Mouse (Mus musculus): Measurements from ENCODE around the gene Tm9sf4. TPM values are rescaled to one million over a fixed set of nuclear protein-coding genes. Genes with fewer than 3 reads are reported as not detected.

Gene Tm9sf4
- polyA plus RNA-seq, 1 experiment from 2014 or later = 84.3 TPM

- Histone ChIP-seq H3K4me3 (no peak overlapping the region), H3K27ac (no peak overlapping the region), H3K27me3 (ENCODE audit: low read depth, poor library complexity, severe bottlenecking) (no peaks in the 10 kb centered on the region), H3K36me3 (peaks cover 38% of the 10 kb centered on the region), H3K9me3 (replicated peaks) (no peaks in the 10 kb centered on the region), H3K4me1 (peaks cover 17% of the 10 kb centered on the region)
- DNase-seq (ENCODE audit: low spot score) = no peak
- WGBS = 42% methylated on average over 2 of the region's 2 CpGs
Observed at GRCm38 (mm10) chr2:153168134-153168820, 7.2 kb downstream of the Tm9sf4 start.

GRCm38 (mm10) chr2:153170490-153171224 lies 9.6 kb downstream of the Tm9sf4 start:
- Histone ChIP-seq H3K4me3 (no peak overlapping the region), H3K27ac (no peak overlapping the region), H3K36me3 (peaks cover 29% of the 10 kb centered on the region), H3K4me1 (peaks cover 17% of the 10 kb centered on the region), H3K27me3 (ENCODE audit: low read depth, poor library complexity, severe bottlenecking) (no peaks in the 10 kb centered on the region), H3K9me3 (replicated peaks) (no peaks in the 10 kb centered on the region)
- WGBS = 91% methylated on average over 9 of the region's 9 CpGs
- DNase-seq (ENCODE audit: low spot score) = no peak

- no peaks in the 10 kb centered on the region for H3K9me3 ChIP-seq (replicated peaks)
- no peak overlapping the region for H3K4me3 ChIP-seq
- H3K4me1 ChIP-seq = peaks cover 13% of the 10 kb centered on the region
- no peaks in the 10 kb centered on the region for H3K27me3 ChIP-seq (ENCODE audit: low read depth, poor library complexity, severe bottlenecking)
- DNase-seq (ENCODE audit: low spot score) = no peak
- H3K36me3 ChIP-seq = peaks cover 30% of the 10 kb centered on the region
- H3K27ac ChIP-seq = no peak overlapping the region
- WGBS = 90% methylated on average over 5 of the region's 5 CpGs
Observed at GRCm38 (mm10) chr2:153171966-153172365, 10.9 kb downstream of the Tm9sf4 start.

- H3K27ac ChIP-seq = no peak overlapping the region
- H3K4me1 ChIP-seq = no peaks in the 10 kb centered on the region
- no peaks in the 10 kb centered on the region for H3K27me3 ChIP-seq (ENCODE audit: low read depth, poor library complexity, severe bottlenecking)
- H3K9me3 ChIP-seq (replicated peaks) = no peaks in the 10 kb centered on the region
- no peak for DNase-seq (ENCODE audit: low spot score)
- WGBS = 80% methylated on average over 8 of the region's 8 CpGs
- peaks cover 43% of the 10 kb centered on the region for H3K36me3 ChIP-seq
- H3K4me3 ChIP-seq = no peak overlapping the region
Observed at GRCm38 (mm10) chr2:153175995-153176570, 15.0 kb downstream of the Tm9sf4 start.

- no peaks in the 10 kb centered on the region for H3K27me3 ChIP-seq (ENCODE audit: low read depth, poor library complexity, severe bottlenecking)
- no peak overlapping the region for H3K27ac ChIP-seq
- no peaks in the 10 kb centered on the region for H3K9me3 ChIP-seq (replicated peaks)
- H3K4me3 ChIP-seq = no peak overlapping the region
- H3K4me1 ChIP-seq = no peaks in the 10 kb centered on the region
- H3K36me3 ChIP-seq = peaks cover 46% of the 10 kb centered on the region
- no peak for DNase-seq (ENCODE audit: low spot score)
- 94% methylated on average over 3 of the region's 3 CpGs for WGBS
Observed at GRCm38 (mm10) chr2:153177188-153177587, 16.1 kb downstream of the Tm9sf4 start.

- no peaks in the 10 kb centered on the region for H3K4me1 ChIP-seq
- 89% methylated on average over 10 of the region's 10 CpGs for WGBS
- H3K9me3 ChIP-seq (replicated peaks) = no peaks in the 10 kb centered on the region
- H3K36me3 ChIP-seq = peaks cover 66% of the 10 kb centered on the region
- no peak overlapping the region for H3K4me3 ChIP-seq
- no peaks in the 10 kb centered on the region for H3K27me3 ChIP-seq (ENCODE audit: low read depth, poor library complexity, severe bottlenecking)
- no peak for DNase-seq (ENCODE audit: low spot score)
- H3K27ac ChIP-seq = no peak overlapping the region
Observed at GRCm38 (mm10) chr2:153179126-153179860, 18.2 kb downstream of the Tm9sf4 start.

- no peak for DNase-seq (ENCODE audit: low spot score)
- Histone ChIP-seq H3K9me3 (replicated peaks) (no peaks in the 10 kb centered on the region), H3K4me3 (no peak overlapping the region), H3K4me1 (no peaks in the 10 kb centered on the region), H3K27ac (no peak overlapping the region), H3K27me3 (ENCODE audit: low read depth, poor library complexity, severe bottlenecking) (no peaks in the 10 kb centered on the region), H3K36me3 (peaks cover 68% of the 10 kb centered on the region)
- WGBS = 91% methylated on average over 3 of the region's 3 CpGs
Observed at GRCm38 (mm10) chr2:153179961-153180360, 18.9 kb downstream of the Tm9sf4 start.

- Histone ChIP-seq H3K27ac (no peak overlapping the region), H3K4me1 (no peaks in the 10 kb centered on the region), H3K9me3 (replicated peaks) (no peaks in the 10 kb centered on the region), H3K36me3 (peaks cover 99% of the 10 kb centered on the region), H3K27me3 (ENCODE audit: low read depth, poor library complexity, severe bottlenecking) (no peaks in the 10 kb centered on the region), H3K4me3 (no peak overlapping the region)
- DNase-seq (ENCODE audit: low spot score) = no peak
- 86% methylated on average over 2 of the region's 2 CpGs for WGBS
Observed at GRCm38 (mm10) chr2:153186176-153186591, 25.1 kb downstream of the Tm9sf4 start.

GRCm38 (mm10) chr2:153187848-153188247 lies 26.7 kb downstream of the Tm9sf4 start:
- H3K27ac ChIP-seq = no peak overlapping the region
- DNase-seq (ENCODE audit: low spot score) = no peak
- peaks cover 100% of the 10 kb centered on the region for H3K36me3 ChIP-seq
- no peak overlapping the region for H3K4me3 ChIP-seq
- H3K4me1 ChIP-seq = no peaks in the 10 kb centered on the region
- H3K9me3 ChIP-seq (replicated peaks) = no peaks in the 10 kb centered on the region
- no peaks in the 10 kb centered on the region for H3K27me3 ChIP-seq (ENCODE audit: low read depth, poor library complexity, severe bottlenecking)
- WGBS = 92% methylated on average over 2 of the region's 2 CpGs

GRCm38 (mm10) chr2:153191242-153191641 lies 30.1 kb downstream of the Tm9sf4 start:
- H3K4me1 ChIP-seq = no peaks in the 10 kb centered on the region
- no peak overlapping the region for H3K27ac ChIP-seq
- H3K9me3 ChIP-seq (replicated peaks) = no peaks in the 10 kb centered on the region
- WGBS = 89% methylated on average over 2 of the region's 2 CpGs
- no peak overlapping the region for H3K4me3 ChIP-seq
- no peak for DNase-seq (ENCODE audit: low spot score)
- H3K36me3 ChIP-seq = peaks cover 97% of the 10 kb centered on the region
- no peaks in the 10 kb centered on the region for H3K27me3 ChIP-seq (ENCODE audit: low read depth, poor library complexity, severe bottlenecking)

GRCm38 (mm10) chr2:153194255-153194654 lies 33.2 kb downstream of the Tm9sf4 start:
- peaks cover 90% of the 10 kb centered on the region for H3K36me3 ChIP-seq
- H3K9me3 ChIP-seq (replicated peaks) = no peaks in the 10 kb centered on the region
- H3K27me3 ChIP-seq (ENCODE audit: low read depth, poor library complexity, severe bottlenecking) = no peaks in the 10 kb centered on the region
- no peaks in the 10 kb centered on the region for H3K4me1 ChIP-seq
- 93% methylated on average over 3 of the region's 3 CpGs for WGBS
- H3K27ac ChIP-seq = no peak overlapping the region
- DNase-seq (ENCODE audit: low spot score) = no peak
- H3K4me3 ChIP-seq = no peak overlapping the region

GRCm38 (mm10) chr2:153198485-153198884 lies 37.4 kb downstream of the Tm9sf4 start:
- no peak for DNase-seq (ENCODE audit: low spot score)
- Histone ChIP-seq H3K27me3 (ENCODE audit: low read depth, poor library complexity, severe bottlenecking) (no peaks in the 10 kb centered on the region), H3K4me3 (no peak overlapping the region), H3K4me1 (no peaks in the 10 kb centered on the region), H3K9me3 (replicated peaks) (no peaks in the 10 kb centered on the region), H3K36me3 (peaks cover 84% of the 10 kb centered on the region), H3K27ac (no peak overlapping the region)
- 79% methylated on average over 5 of the region's 5 CpGs for WGBS

GRCm38 (mm10) chr2:153199114-153199513 lies 38.0 kb downstream of the Tm9sf4 start:
- Histone ChIP-seq H3K27ac (no peak overlapping the region), H3K4me3 (no peak overlapping the region), H3K36me3 (peaks cover 85% of the 10 kb centered on the region), H3K4me1 (no peaks in the 10 kb centered on the region), H3K27me3 (ENCODE audit: low read depth, poor library complexity, severe bottlenecking) (no peaks in the 10 kb centered on the region), H3K9me3 (replicated peaks) (no peaks in the 10 kb centered on the region)
- DNase-seq (ENCODE audit: low spot score) = no peak
- 93% methylated on average over 2 of the region's 2 CpGs for WGBS

Measured in limb, embryonic 10.5 days (tissue).